Mouse (Mus musculus) lung, postnatal 10 days (tissue): ENCODE results near the gene Insyn1.

Source experiments
- DNase-seq: peaks from one replicate; pipeline ENCODE4 v3.0.0; 2021

The Insyn1 gene

GRCm38 (mm10) chr9:58489133-58489864 lies 896 bp downstream of the Insyn1 start:
- DNase-seq, result no peak

- no peak for DNase-seq
Observed at GRCm38 (mm10) chr9:58489865-58490165, 1.4 kb downstream of the Insyn1 start.

- DNase-seq, result peak; percentile 53
Observed at GRCm38 (mm10) chr9:58490391-58490790, 2.0 kb downstream of the Insyn1 start.

- no peak for DNase-seq
Observed at GRCm38 (mm10) chr9:58495035-58495434, 6.6 kb downstream of the Insyn1 start.

- peak; percentile 27 for DNase-seq
Observed at GRCm38 (mm10) chr9:58496470-58497182, 8.2 kb downstream of the Insyn1 start.

GRCm38 (mm10) chr9:58497942-58498341 lies 9.5 kb downstream of the Insyn1 start:
- DNase-seq, result no peak

- no peak for DNase-seq
Observed at GRCm38 (mm10) chr9:58500946-58501345, 12.5 kb downstream of the Insyn1 start.

GRCm38 (mm10) chr9:58507216-58508005 lies 19.0 kb downstream of the Insyn1 start:
- DNase-seq, result no peak

GRCm38 (mm10) chr9:58510452-58510851 lies 22.0 kb downstream of the Insyn1 start:
- DNase-seq, result no peak

- DNase-seq, result no peak
Observed at GRCm38 (mm10) chr9:58513749-58514148, 25.3 kb downstream of the Insyn1 start.

GRCm38 (mm10) chr9:58516480-58516879 lies 28.1 kb downstream of the Insyn1 start:
- no peak for DNase-seq

GRCm38 (mm10) chr9:58517866-58518750 lies 29.7 kb downstream of the Insyn1 start:
- DNase-seq, result no peak

GRCm38 (mm10) chr9:58519953-58520352 lies 31.6 kb downstream of the Insyn1 start:
- DNase-seq, result no peak

GRCm38 (mm10) chr9:58520816-58521581 lies 32.6 kb downstream of the Insyn1 start:
- DNase-seq, result no peak

- no peak for DNase-seq
Observed at GRCm38 (mm10) chr9:58521883-58522423, 33.5 kb downstream of the Insyn1 start.

- DNase-seq, result no peak
Observed at GRCm38 (mm10) chr9:58525108-58525507, 36.7 kb downstream of the Insyn1 start.

- DNase-seq, result no peak
Observed at GRCm38 (mm10) chr9:58527841-58528240, 39.4 kb downstream of the Insyn1 start.

GRCm38 (mm10) chr9:58530407-58530806 lies 42.0 kb downstream of the Insyn1 start:
- no peak for DNase-seq

- DNase-seq, result no peak
Observed at GRCm38 (mm10) chr9:58532236-58532635, 43.8 kb downstream of the Insyn1 start.

- no peak for DNase-seq
Observed at GRCm38 (mm10) chr9:58533322-58533721, 44.9 kb downstream of the Insyn1 start.

GRCm38 (mm10) chr9:58534766-58535165 lies 46.4 kb downstream of the Insyn1 start:
- peak; percentile 83 for DNase-seq
